Mouse (Mus musculus): ENCODE data around the gene Sec61b. TPM values are rescaled to one million over a fixed set of nuclear protein-coding genes. Genes with fewer than 3 reads are reported as not detected.
A peak's percentile ranks its signal among the peaks of the same experiment; 100 is the strongest.

Sec61b gene
- polyA plus RNA-seq (2011; ENCODE audit: insufficient read length, low read depth, missing spikeins) = 297 and 299 TPM in 2 replicates

GRCm38 (mm10) chr4:47473968-47474729 lies at the start of gene Sec61b, which contains the start of gene Alg2:
Sec61b (plus strand) TSS chr4:47474658.
Alg2 (minus strand) TSS chr4:47474333.
- Histone ChIP-seq H3K4me3 (ENCODE audit: insufficient read depth, low read length) (peak within 1 kb of the TSS; percentile 81), H3K4me1 (ENCODE audit: control insufficient read depth, insufficient read depth, low read length) (peaks cover 6% of the 10 kb centered on the region; the same call in 1 of the 2 replicates), H3K27ac (ENCODE audit: insufficient read depth, low read length) (peak within 1 kb of the TSS; percentile 76)
- TF ChIP-seq CTCF (IDR thresholded peaks at IDR 0.05; ENCODE audit: borderline replicate concordance, insufficient read depth, low read length) (no peak), POLR2A (IDR thresholded peaks at IDR 0.05; ENCODE audit: low read depth, low read length) (peak; percentile 81)

DNA sequence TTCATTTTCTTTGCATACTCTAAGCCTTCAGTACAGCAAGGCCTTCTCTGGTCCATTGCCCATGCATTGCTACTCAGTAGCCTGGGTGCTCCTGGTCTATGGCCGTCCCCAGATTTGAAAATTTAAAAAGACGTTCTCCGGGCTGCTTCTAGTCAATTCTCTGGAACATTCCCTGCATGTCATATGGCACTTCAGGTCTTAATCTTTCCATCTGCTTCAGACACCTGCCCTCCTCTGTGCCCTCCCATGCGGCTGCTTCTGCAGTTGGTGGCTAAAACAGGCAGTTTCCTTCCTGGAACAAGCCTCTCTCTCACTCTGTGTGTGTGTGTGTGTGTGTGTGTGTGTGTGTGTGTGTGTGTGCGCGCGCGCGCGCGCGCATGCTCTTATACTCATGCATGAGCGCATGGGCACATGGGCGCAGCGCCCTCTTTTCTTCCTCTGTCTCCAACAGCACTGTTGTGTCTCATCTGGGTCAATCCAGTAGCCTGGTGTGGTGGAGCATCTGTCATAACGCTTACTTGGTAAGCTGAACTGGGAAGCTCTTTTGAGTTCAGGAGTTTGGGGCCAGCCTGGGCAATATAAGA lies 49.1 kb upstream of the Sec61b start:
- no peaks in the 10 kb centered on the region for H3K4me1 ChIP-seq (ENCODE audit: control insufficient read depth, insufficient read depth, low read length)
- TF ChIP-seq CTCF (IDR thresholded peaks at IDR 0.05; ENCODE audit: borderline replicate concordance, insufficient read depth, low read length) = no peak
- TF ChIP-seq POLR2A (IDR thresholded peaks at IDR 0.05; ENCODE audit: low read depth, low read length) = no peak
- no peak overlapping the region for H3K4me3 ChIP-seq (ENCODE audit: insufficient read depth, low read length)
- no peak overlapping the region for H3K27ac ChIP-seq (ENCODE audit: insufficient read depth, low read length)

DNA sequence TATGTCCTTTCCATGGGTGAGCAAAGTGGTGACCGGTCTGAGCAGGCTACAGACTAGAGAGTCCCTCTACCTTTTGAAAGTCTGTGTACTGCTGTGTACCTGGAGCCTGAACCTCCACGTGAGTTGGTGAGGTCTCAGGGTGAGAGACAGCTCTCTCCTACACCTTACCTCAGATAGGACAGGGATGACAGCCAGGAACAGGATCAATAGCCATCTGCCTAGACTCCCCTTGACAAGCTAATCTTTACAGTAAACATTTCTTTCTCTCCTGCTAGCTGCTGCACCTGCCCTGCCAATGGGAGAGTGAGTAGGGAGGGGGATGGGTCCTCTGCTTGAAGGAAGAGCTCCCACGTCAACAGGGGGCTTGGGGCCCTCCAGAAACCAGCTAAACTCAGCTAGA lies 46.9 kb upstream of the Sec61b start:
- Histone ChIP-seq H3K4me3 (ENCODE audit: insufficient read depth, low read length) (no peak overlapping the region), H3K27ac (ENCODE audit: insufficient read depth, low read length) (no peak overlapping the region), H3K4me1 (ENCODE audit: control insufficient read depth, insufficient read depth, low read length) (no peaks in the 10 kb centered on the region)
- TF ChIP-seq CTCF (IDR thresholded peaks at IDR 0.05; ENCODE audit: borderline replicate concordance, insufficient read depth, low read length) (no peak), POLR2A (IDR thresholded peaks at IDR 0.05; ENCODE audit: low read depth, low read length) (no peak)

DNA sequence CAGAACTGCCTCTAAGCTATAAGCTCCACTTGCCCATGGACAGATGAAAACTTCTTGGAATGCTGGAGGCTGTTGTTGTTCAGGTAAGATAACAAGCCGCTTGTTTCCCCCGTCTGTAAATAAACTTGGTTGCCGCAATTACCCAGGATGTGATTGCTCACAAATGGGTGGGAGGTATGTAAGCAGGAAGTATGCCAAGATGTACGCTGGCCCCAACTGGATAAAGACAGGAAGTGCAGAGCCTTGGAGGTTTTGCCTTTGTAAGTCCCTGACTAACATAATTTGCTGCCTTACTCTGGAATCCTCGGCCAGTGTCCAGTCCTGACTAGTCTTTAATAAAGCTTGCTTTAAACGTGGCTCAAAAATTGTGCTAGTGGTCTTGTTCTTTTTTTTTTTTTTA lies 43.9 kb upstream of the Sec61b start:
- Histone ChIP-seq H3K4me1 (ENCODE audit: control insufficient read depth, insufficient read depth, low read length) (no peaks in the 10 kb centered on the region), H3K4me3 (ENCODE audit: insufficient read depth, low read length) (no peak overlapping the region), H3K27ac (ENCODE audit: insufficient read depth, low read length) (no peak overlapping the region)
- TF ChIP-seq POLR2A (IDR thresholded peaks at IDR 0.05; ENCODE audit: low read depth, low read length) (no peak), CTCF (IDR thresholded peaks at IDR 0.05; ENCODE audit: borderline replicate concordance, insufficient read depth, low read length) (no peak)

GRCm38 (mm10) chr4:47431081-47431480 lies 43.4 kb upstream of the Sec61b start:
- H3K4me1 ChIP-seq (ENCODE audit: control insufficient read depth, insufficient read depth, low read length) = no peaks in the 10 kb centered on the region
- no peak overlapping the region for H3K27ac ChIP-seq (ENCODE audit: insufficient read depth, low read length)
- H3K4me3 ChIP-seq (ENCODE audit: insufficient read depth, low read length) = no peak overlapping the region
- TF ChIP-seq CTCF (IDR thresholded peaks at IDR 0.05; ENCODE audit: borderline replicate concordance, insufficient read depth, low read length) (no peak), POLR2A (IDR thresholded peaks at IDR 0.05; ENCODE audit: low read depth, low read length) (no peak)

DNA sequence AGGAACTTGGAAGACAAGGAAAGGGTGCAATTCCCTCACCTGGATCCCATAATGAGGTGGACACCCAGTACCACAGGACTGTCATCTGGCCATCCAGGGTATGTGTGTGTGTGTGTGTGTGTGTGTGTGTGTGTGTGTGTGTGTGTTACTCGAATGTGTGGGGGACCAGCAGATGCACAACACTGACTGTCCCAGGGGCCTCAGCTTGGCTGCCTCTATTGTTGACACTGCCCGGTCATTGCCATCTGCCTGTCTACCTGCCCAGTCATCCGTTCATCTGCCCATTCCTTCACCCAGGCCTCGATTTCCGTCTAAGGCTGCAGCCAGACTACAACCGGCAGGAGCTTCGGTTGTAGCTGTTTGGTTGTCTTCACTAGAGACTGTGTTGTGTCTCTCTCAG lies 41.7 kb upstream of the Sec61b start:
- no peak overlapping the region for H3K27ac ChIP-seq (ENCODE audit: insufficient read depth, low read length)
- H3K4me1 ChIP-seq (ENCODE audit: control insufficient read depth, insufficient read depth, low read length) = no peaks in the 10 kb centered on the region
- no peak overlapping the region for H3K4me3 ChIP-seq (ENCODE audit: insufficient read depth, low read length)
- TF ChIP-seq POLR2A (IDR thresholded peaks at IDR 0.05; ENCODE audit: low read depth, low read length) (no peak), CTCF (IDR thresholded peaks at IDR 0.05; ENCODE audit: borderline replicate concordance, insufficient read depth, low read length) (no peak)

DNA sequence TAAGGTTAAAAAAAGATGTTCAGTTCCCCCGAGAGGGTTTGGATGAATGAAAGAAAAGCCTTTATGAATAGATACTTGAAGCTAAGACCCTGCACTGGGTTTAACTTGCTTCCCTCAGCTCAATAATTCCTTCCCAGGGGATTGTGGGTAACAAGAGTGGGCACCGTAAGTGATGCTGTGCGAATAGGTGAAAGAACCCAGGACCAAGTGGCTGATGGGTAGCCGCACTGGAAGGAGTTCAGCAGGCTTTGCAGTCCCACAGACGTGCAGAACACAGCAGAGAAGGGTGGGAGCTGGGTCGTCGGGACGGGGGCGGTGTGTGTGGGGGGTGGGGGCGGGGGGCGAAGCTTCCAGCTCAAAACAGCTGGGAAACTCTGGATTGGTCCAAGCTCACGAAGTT lies 39.3 kb upstream of the Sec61b start:
- TF ChIP-seq CTCF (IDR thresholded peaks at IDR 0.05; ENCODE audit: borderline replicate concordance, insufficient read depth, low read length) (no peak), POLR2A (IDR thresholded peaks at IDR 0.05; ENCODE audit: low read depth, low read length) (no peak)
- no peaks in the 10 kb centered on the region; the same call in 1 of the 2 replicates for H3K4me1 ChIP-seq (ENCODE audit: control insufficient read depth, insufficient read depth, low read length)
- H3K4me3 ChIP-seq (ENCODE audit: insufficient read depth, low read length) = no peak overlapping the region
- no peak overlapping the region for H3K27ac ChIP-seq (ENCODE audit: insufficient read depth, low read length)

DNA sequence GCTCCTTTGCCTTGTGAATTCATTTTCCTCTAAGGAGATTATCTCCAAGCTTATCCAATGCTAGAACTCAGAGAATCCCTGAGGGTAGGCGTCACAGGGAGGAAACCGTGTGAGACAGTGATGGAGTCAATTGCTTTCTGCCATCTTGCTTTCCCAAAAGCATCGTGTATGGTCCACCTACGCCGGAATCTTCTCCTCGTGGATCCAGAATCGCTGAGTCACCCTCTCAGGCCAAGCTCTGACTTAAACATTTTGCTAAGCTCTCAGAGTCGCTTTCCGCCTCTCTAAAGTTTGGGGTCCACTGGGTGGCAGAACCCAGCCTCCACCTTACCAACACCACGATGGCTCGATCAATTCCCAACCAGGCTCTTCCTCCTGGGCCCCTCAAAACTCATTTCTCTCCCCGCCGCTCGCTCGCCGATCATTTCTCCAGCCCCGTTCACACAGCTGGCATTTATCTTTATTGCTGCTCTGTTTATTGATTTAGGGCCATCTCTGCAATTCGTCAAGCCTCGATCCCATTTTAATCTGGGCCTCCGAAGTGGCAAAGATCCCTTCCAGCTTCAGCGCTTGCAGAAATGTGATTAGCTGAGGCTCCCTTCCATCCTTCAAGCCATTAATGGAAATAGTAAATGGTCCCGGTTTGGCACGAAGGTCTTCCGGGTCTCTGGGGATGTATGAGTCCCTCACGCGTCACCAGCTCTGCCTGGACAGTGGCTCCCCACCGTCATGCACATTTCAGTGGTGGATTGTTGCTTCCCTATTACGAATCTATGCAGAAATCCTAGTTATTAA lies 38.7 kb upstream of the Sec61b start:
- no peaks in the 10 kb centered on the region; the same call in 1 of the 2 replicates for H3K4me1 ChIP-seq (ENCODE audit: control insufficient read depth, insufficient read depth, low read length)
- no peak overlapping the region for H3K27ac ChIP-seq (ENCODE audit: insufficient read depth, low read length)
- no peak overlapping the region for H3K4me3 ChIP-seq (ENCODE audit: insufficient read depth, low read length)

More for the DNA sequence above, 38.7 kb upstream of the Sec61b start:
- TF ChIP-seq CTCF (IDR thresholded peaks at IDR 0.05; ENCODE audit: borderline replicate concordance, insufficient read depth, low read length) = no peak
- no peak for TF ChIP-seq POLR2A (IDR thresholded peaks at IDR 0.05; ENCODE audit: low read depth, low read length)
